Mouse (Mus musculus) CD4-positive, CD25-positive, alpha-beta regulatory T cell, adult 2 months (primary cell): ENCODE measurements at regions not wholly inside any gene's neighbourhood (a gene's known extent, or its start where the extent isn't known, plus 50 kb on each side); places are given as distances from the start of the nearest gene placed in this dataset.

Source experiments
- DNase-seq: peaks from one replicate; pipeline ENCODE4 v3.0.0-alpha.2; 2012; ENCODE audit warnings: low read depth, low spot score

- no peak for DNase-seq
Observed at GRCm38 (mm10) chr7:83245867-83246266, 338.9 kb upstream of the Tmc3 start.

DNA sequence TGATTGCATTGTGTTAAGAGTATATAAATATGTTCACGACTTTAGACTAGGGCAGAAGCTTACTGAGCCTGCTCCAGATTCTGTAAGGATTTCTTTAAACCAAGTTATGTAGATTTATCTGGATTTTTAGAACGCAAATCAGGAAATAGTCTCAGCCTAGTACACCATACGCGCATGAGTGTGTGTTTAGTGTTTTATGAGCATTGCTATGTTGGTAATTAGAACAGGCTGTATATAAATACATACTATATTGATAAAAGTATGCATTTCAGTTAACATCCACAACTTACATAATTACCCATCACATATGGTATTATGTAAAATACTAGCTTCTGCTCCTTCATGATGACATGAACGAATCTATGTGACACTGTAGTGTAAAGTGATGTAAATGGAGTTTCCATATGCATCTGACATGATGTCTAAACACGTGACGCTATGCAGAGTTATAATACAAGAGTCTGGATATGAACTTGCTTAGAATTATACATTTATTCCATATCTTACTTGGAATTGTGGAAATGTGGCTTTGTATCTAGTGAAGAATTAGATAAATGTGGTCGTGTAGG is 332.6 kb upstream of the Tmc3 start:
- no peak for DNase-seq

GRCm38 (mm10) chr7:83253001-83253400 is 331.7 kb upstream of the Tmc3 start:
- DNase-seq = no peak

- no peak for DNase-seq
Observed at GRCm38 (mm10) chr7:83253432-83253831, 331.3 kb upstream of the Tmc3 start.

GRCm38 (mm10) chr7:83254411-83254810 is 330.3 kb upstream of the Tmc3 start:
- DNase-seq = no peak

- DNase-seq = no peak
Observed at GRCm38 (mm10) chr7:83256236-83256784, 328.4 kb upstream of the Tmc3 start.

GRCm38 (mm10) chr7:83258363-83258916 is 326.3 kb upstream of the Tmc3 start:
- no peak for DNase-seq

DNA sequence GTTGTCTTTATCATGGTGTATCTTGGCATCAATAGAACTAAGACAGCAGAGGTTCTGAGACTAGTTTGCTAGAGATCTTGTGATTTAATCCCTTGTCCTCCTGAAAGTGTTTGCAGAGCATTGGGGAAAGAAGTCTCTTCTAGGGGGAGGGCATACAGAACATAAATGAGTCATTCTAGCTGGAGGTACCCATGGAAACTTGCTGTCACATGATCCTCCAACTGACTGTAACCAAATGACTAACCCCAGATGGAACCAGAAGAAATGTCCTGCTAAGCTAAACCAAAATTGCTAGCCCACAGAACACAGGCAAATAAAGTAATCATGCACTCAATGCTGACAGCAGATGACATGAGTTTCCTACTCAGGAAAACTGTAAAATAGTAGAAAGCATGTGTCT is 323.2 kb upstream of the Tmc3 start:
- DNase-seq = peak; percentile 14

GRCm38 (mm10) chr7:83289915-83290773 is 294.6 kb upstream of the Tmc3 start:
- peak; percentile 2 for DNase-seq

DNA sequence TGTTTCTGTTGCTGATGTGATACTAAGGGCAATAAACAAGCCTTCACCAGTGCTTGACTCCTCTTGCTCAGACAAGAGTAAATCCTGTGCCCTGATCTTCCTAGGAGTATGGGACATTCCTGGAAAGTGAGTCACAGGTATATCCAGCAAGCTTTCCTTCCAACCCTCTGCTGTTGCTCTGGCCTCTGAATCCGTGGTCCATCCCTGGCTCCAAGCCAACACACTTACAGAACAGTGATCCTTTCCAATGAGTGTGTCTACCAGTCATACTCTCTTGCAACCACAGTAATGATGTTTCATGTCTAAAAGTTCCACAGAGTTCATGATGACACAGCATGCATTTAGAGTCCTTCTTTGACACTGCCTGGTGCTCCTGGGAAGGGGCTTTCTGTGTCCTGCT is 277.6 kb upstream of the Tmc3 start:
- no peak for DNase-seq

GRCm38 (mm10) chr7:83312172-83312571 is 272.6 kb upstream of the Tmc3 start:
- no peak for DNase-seq

DNA sequence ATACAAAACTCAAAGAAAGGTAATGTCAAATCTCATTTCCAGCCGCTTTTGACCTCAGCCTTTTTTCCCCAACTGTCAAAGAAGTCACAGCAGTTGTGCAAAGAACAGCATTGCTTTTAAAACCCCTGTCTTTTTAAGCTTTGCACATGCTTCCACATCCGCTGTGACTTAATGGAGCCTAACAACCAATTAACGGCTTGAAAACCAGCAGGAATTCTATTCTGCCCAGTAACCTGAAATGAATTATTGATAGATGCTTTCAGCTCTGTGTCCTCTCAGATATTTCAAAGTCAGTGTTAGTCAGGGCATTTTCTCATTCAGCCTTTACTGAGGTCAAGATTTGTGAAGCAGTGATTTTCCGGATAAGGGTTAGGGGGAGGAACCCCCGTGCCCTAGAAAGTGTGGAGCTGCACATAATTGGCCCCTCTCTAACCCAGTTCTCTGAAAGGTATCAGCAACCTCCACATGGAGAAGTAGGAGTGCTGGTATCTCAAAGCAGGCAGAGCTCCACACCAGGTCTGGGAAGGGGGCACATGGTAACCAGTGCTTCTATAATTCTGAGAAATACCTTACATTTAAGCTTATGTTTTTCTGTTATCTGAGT is 254.8 kb upstream of the Tmc3 start:
- no peak for DNase-seq

DNA sequence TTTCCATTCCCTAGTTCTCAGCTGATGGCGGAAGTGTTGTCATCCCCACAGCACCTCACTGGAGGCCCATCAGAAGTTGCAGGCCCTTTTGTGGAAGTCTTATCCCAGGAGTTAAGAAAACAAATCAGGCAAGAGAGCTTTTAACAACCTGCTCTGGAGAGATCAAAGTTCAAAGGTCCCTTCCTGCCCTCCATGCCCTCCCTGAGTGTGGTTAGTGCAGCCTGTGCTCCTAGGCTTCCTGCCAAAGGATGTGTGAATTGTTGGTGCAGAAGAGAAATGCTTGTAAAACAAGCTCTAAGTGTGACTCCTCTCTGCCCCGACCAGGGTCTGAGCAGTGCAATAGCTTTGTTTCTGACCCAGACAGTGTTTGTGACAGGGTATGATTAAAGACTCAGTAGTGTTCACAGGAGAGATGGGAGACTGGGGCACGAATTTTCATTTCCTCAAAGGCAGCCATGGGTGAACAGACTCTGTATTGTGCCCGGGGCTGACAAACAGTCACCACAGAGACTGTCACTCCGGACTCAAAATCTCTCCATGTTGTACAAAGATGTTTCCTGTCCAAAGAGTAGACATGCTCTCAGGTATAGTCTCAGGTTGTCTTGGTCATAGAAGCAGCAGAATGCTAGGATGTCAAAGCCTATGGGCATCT is 237.5 kb upstream of the Tmc3 start:
- no peak for DNase-seq

GRCm38 (mm10) chr7:83369191-83369590 is 215.5 kb upstream of the Tmc3 start:
- DNase-seq = no peak

GRCm38 (mm10) chr7:83369605-83370004 is 215.1 kb upstream of the Tmc3 start:
- no peak for DNase-seq

DNA sequence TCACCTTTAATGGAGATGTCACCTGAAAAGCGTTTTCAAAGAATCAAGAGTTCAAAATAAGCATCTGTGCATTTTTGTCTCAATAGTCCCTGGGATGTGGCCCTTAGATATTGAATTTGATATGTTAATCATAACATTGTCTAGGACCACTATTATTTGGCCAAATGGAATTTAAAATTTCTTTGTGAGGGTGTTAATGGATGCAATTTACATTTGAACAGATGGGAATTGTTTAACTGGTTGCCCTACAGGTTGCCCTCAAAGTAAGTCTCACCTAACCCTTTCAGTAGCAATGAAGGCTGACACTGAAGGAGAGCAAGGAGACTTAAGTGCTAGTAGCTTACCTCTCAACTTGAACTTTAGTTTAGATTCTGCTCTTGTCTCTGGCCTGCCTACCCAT is 207.9 kb upstream of the Tmc3 start:
- DNase-seq = no peak

DNA sequence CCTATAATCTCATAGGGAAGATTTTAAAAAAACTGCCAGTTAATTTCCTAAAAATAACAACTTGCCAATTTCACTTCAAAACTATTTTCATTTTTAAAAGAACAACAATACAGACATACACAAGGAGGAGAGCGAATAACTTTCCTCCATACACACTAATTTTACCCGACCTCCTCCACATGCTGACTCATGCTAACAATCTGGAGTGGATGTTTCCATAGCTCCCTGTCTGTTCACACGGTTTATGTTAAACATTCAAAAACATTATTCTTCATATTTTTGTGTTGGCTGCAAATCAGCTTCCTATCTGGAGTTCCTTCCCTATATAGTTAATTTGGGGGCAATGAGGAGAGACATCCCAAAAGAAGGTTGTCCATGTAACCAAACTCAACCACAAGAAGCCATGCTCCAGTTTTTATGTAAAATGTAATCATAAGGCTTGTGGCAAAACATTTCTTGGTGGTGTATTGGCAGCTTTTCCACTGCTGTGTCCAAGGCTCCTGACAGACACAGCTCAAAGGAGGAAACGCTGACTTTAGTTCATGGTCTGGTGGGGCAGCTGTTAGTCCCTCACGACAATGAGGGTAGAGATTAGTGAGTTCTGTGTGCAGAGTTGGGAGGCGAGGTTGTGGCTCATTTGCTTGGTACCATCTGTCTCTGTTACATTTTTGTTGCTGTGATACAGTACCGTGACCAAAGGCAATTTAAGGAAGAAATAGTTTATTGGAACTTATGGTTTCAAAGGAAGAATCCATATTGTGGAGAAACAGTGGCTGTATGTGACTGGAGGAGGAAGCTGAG is 203.1 kb upstream of the Tmc3 start:
- DNase-seq = no peak

- no peak for DNase-seq
Observed at GRCm38 (mm10) chr7:83382803-83383363, 201.8 kb upstream of the Tmc3 start.

GRCm38 (mm10) chr7:83391388-83391787 is 193.3 kb upstream of the Tmc3 start:
- DNase-seq = no peak

GRCm38 (mm10) chr7:83392181-83392580 is 192.5 kb upstream of the Tmc3 start:
- no peak for DNase-seq

- no peak for DNase-seq
Observed at GRCm38 (mm10) chr7:83392625-83393024, 192.1 kb upstream of the Tmc3 start.
